Mouse (Mus musculus): ENCODE results near the gene Ufd1. TPM values are rescaled to one million over a fixed set of nuclear protein-coding genes. Genes with fewer than 3 reads are reported as not detected.

Ufd1 gene
- total and polyA plus RNA-seq, 3 experiments, result 41.9 to 67.8 TPM; not detected in 1

DNA sequence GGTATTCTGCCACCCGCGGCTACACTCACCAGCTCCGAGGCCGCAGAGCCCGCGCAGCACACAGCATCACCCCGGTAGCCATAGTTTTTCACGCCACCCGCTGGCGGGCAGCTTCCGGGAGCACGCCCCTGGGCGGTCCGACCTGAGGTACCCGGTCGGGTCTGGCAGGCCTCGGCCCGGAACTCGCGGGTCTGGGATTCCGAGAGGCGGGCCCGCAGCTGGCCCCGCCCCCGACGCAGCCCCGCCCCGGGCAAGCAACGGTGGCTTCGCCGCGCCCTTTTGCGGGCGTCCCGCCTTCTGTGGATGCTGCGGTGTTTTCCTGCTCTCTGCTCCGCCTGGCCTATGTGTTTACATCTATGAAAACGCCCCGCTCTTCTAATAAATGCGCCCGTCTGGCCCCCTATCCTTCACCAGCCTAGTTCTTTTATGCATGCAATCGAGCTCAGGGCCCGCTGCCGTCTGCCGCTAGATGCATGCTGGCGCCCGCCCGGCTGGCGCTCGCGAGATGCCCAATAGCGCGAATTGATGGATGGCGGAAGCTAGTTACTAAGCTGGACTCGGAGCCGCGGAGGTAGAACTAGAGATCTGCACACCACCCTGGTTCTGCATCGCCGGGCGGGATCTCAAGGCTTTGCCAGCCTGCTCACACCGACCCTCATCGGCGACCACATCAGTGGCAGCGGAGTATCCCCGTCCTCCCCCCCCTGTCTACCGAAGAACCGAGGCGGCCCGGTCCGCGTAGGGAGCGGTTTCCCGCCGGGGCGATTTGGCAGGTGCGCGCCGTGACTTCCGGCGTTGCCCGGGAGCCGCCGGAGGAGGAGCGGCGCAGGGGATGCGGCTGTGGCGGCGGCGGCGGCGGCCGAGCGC, 65.1 kb downstream of the Ufd1 start, which contains the start of the genes Mrpl40 and Hira (continued):
- peak; percentile 93 for TF ChIP-seq ELF1 (IDR thresholded peaks at IDR 0.05; ENCODE audit: low read depth, low read length)
- TF ChIP-seq POLR2AphosphoS5 (IDR thresholded peaks at IDR 0.05; ENCODE audit: borderline replicate concordance, low read depth, low read length), result no peak
- TF ChIP-seq GATA1 (IDR thresholded peaks at IDR 0.05; ENCODE audit: low read depth, low read length), result no peak
- TF ChIP-seq MYC (IDR thresholded peaks at IDR 0.05; ENCODE audit: low read depth, low read length), result peak; percentile 46; the same call in 1 of the 2 replicates
- peak; percentile 83 to 94 for TF ChIP-seq POLR2A (IDR thresholded peaks at IDR 0.05; ENCODE audit: control insufficient read depth in 1 of 2, insufficient read depth in 1 of 2, low read depth in 1 of 2, low read length in 2 of 2, poor library complexity in 1 of 2)
- TF ChIP-seq TBP (IDR thresholded peaks at IDR 0.05; ENCODE audit: low read depth, low read length), result peak; percentile 72
- no peak for TF ChIP-seq SMC3 (IDR thresholded peaks at IDR 0.05; ENCODE audit: low read depth, low read length)
- no peak for TF ChIP-seq BHLHE40 (IDR thresholded peaks at IDR 0.05; ENCODE audit: borderline replicate concordance, low read depth, low read length)
- TF ChIP-seq RCOR1 (IDR thresholded peaks at IDR 0.05; ENCODE audit: low read depth, low read length), result no peak
- TF ChIP-seq NELFE (IDR thresholded peaks at IDR 0.05; ENCODE audit: low read depth, low read length), result peak; percentile 85
- peak; percentile 90; the same call in 1 of the 2 replicates for TF ChIP-seq MAZ (IDR thresholded peaks at IDR 0.05; ENCODE audit: low read depth, low read length)
- peak; percentile 95 for TF ChIP-seq CHD2 (IDR thresholded peaks at IDR 0.05; ENCODE audit: low read length)
- no peak for TF ChIP-seq ZC3H11A (IDR thresholded peaks at IDR 0.05; ENCODE audit: low read depth, low read length)
- TF ChIP-seq USF1 (IDR thresholded peaks at IDR 0.05; ENCODE audit: low read depth, low read length), result peak; percentile 23; the same call in 1 of the 2 replicates
- peak; percentile 66; the same call in 1 of the 2 replicates for TF ChIP-seq E2F4 (IDR thresholded peaks at IDR 0.05; ENCODE audit: borderline replicate concordance, low read depth, low read length)
- TF ChIP-seq ZKSCAN1 (IDR thresholded peaks at IDR 0.05; ENCODE audit: low read depth, low read length), result no peak

DNA sequence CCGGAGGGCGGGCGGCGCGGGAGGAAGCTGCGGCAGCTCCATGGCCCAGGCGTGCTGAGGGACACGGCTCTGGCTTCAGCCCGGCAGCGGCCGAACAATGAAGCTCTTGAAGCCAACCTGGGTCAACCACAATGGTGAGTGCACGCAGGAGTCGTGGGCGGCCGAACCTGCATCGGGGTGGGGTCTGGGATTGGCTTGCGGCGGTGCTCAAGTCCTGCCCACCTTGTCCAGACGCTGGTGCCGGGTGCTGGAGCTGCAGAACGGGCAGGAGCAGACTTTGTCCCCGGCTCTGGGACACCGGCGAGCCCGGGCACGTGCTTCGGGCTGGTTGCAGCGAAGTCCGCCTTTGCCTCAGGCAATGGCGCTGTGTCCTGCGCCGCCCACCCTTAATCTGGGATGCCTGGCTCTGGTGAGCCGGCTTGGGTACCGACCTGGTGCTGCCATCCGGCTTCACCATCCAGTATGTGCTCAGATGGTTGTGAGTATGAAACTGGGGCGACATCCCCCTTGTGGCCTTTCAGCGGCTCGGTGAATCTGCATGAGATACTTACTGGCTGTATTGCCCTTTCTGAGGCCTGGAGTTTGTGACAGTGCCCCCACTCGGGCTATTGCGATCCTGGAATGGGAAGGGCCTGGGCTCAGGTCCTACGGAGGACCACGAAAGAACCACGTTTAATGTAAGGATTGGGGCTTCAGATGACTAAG, 66.0 kb downstream of the Ufd1 start:
- Histone ChIP-seq H3K27ac (ENCODE audit: control insufficient read depth, low read depth, low read length) (peak overlapping the region; percentile 54), H3K4me1 (ENCODE audit: control insufficient read depth in 1 of 2, insufficient read depth in 2 of 2, low read length in 2 of 2) (peaks cover 15 to 28% of the 10 kb centered on the region in 2 experiments), H3K79me2 (ENCODE audit: control insufficient read depth, insufficient read depth, low read length, poor library complexity) (peaks cover 70% of the 10 kb centered on the region), H3K27me3 (ENCODE audit: control insufficient read depth in 1 of 2, insufficient read depth in 2 of 2, low read length in 2 of 2) (no peaks in the 10 kb centered on the region), H3K9me3 (replicated peaks; ENCODE audit: insufficient read depth, low read length) (no peaks in the 10 kb centered on the region), H3K4me3 (ENCODE audit: control insufficient read depth in 1 of 2, insufficient read depth in 1 of 2, low read depth in 2 of 2, low read length in 2 of 2) (peak overlapping the region; percentile 76 to 92), H3K9ac (ENCODE audit: control insufficient read depth, low read depth, low read length, poor library complexity, severe bottlenecking) (peak overlapping the region; percentile 97), H3K36me3 (ENCODE audit: control insufficient read depth in 1 of 2, insufficient read depth in 2 of 2, low read length in 2 of 2) (peaks cover 22 to 40% of the 10 kb centered on the region in 2 experiments)
- DNase-seq (ENCODE audit: low read depth, low spot score), result peak; percentile 88
- no peak for TF ChIP-seq POLR2AphosphoS2 (IDR thresholded peaks at IDR 0.05; ENCODE audit: low read length)
- no peak for TF ChIP-seq GABPA (IDR thresholded peaks at IDR 0.05; ENCODE audit: low read depth, low read length)
- TF ChIP-seq ETS1 (IDR thresholded peaks at IDR 0.05; ENCODE audit: low read depth, low read length), result 0 out of 2 replicates have a peak, but pooled peaks have one; percentile 24
- peak; percentile 9; the same call in 1 of the 2 replicates for TF ChIP-seq BHLHE40 (IDR thresholded peaks at IDR 0.05; ENCODE audit: borderline replicate concordance, low read depth, low read length)
- TF ChIP-seq TAL1 (IDR thresholded peaks at IDR 0.05; ENCODE audit: low read length), result no peak
- TF ChIP-seq MAFK (IDR thresholded peaks at IDR 0.05; ENCODE audit: borderline replicate concordance, low read depth, low read length), result no peak
- peak; percentile 43; the same call in 1 of the 2 replicates for TF ChIP-seq TCF12 (IDR thresholded peaks at IDR 0.05; ENCODE audit: low read depth, low read length)
- TF ChIP-seq MYC (IDR thresholded peaks at IDR 0.05; ENCODE audit: low read depth, low read length), result peak; percentile 80
- TF ChIP-seq MXI1 (IDR thresholded peaks at IDR 0.05; ENCODE audit: low read depth, low read length), result peak; percentile 90
- TF ChIP-seq ELF1 (IDR thresholded peaks at IDR 0.05; ENCODE audit: low read depth, low read length), result no peak
- TF ChIP-seq ZKSCAN1 (IDR thresholded peaks at IDR 0.05; ENCODE audit: low read depth, low read length), result 0 out of 2 replicates have a peak, but pooled peaks have one; percentile 5
- TF ChIP-seq MEF2A (IDR thresholded peaks at IDR 0.05; ENCODE audit: extremely low read depth, insufficient replicate concordance, low read depth, low read length, poor library complexity, severe bottlenecking), result peak; percentile 31; the same call in 1 of the 2 replicates
- TF ChIP-seq GATA1 (IDR thresholded peaks at IDR 0.05; ENCODE audit: low read depth, low read length), result no peak
- TF ChIP-seq HCFC1 (IDR thresholded peaks at IDR 0.05; ENCODE audit: low read depth, low read length), result peak; percentile 55
- no peak for TF ChIP-seq CHD2 (IDR thresholded peaks at IDR 0.05; ENCODE audit: low read length)
- no peak; the same call in 1 of the 2 replicates for TF ChIP-seq NELFE (IDR thresholded peaks at IDR 0.05; ENCODE audit: low read depth, low read length)
- no peak for TF ChIP-seq RCOR1 (IDR thresholded peaks at IDR 0.05; ENCODE audit: low read depth, low read length)
- no peak; the same call in none of the 2 replicates for TF ChIP-seq RAD21 (IDR thresholded peaks at IDR 0.05; ENCODE audit: low read depth, low read length)
- TF ChIP-seq TBP (IDR thresholded peaks at IDR 0.05; ENCODE audit: low read depth, low read length), result no peak; the same call in 1 of the 2 replicates
- TF ChIP-seq CHD1 (IDR thresholded peaks at IDR 0.05; ENCODE audit: low read depth, low read length), result peak; percentile 93
- TF ChIP-seq MAX (IDR thresholded peaks at IDR 0.05; ENCODE audit: low read length), result peak; percentile 89
- TF ChIP-seq JUND (IDR thresholded peaks at IDR 0.05; ENCODE audit: low read depth, low read length), result no peak
- TF ChIP-seq ZNF384 (IDR thresholded peaks at IDR 0.05; ENCODE audit: low read depth, low read length), result no peak

Measured in MEL (cell line).